Mouse (Mus musculus) brain, embryonic 18.5 days (tissue): ENCODE measurements around the gene Slco4c1.

ENCODE experiments used
- DNase-seq: peaks from one replicate; pipeline ENCODE4 v3.0.0-alpha.2; 2012; ENCODE audit warnings: low read depth, low spot score

Slco4c1 gene

DNA sequence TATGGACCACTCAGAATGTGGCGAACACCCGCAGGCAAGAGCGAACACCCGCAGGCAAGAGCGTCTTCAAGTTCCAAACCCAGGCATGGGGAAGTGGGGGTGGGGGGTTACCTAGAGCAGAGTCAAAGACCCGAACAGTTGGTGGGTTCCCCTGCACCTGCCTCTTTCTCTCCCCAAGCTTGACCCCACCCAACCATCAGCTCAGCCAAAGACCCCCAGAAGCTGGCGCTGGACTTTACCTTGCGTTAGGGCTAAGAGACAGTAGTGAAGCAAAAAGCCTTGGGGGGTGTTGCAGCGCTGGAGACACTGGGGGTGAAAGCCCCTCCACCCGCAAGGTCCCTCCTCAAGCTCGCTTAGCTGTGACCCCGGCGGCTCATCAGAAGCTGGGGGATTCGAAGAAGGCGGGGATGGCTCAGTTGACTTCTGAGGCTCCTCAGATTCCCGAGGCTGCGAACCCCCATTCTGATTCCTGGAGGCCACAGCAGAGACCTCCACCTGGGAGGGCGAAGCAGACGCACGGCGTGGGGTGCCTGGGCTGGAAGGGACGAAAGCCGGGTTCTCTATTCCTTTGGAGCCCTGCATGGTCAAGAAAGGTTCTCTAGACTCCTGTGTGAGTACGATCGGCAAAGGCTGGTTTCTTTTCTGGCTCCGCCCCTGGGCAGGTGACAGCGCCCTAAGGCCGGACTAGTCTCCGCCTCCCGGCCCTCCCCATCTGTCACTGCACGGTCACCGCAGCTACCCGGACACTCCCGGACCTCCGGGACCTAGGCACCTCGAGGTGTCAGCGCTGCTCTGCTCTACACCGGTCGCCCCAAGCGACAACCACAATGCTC lies at the start of gene Slco4c1:
Gene Slco4c1, minus strand, starts transcription at position 644 of the 833 bp plus-strand sequence.
- DNase-seq: no peak

DNA sequence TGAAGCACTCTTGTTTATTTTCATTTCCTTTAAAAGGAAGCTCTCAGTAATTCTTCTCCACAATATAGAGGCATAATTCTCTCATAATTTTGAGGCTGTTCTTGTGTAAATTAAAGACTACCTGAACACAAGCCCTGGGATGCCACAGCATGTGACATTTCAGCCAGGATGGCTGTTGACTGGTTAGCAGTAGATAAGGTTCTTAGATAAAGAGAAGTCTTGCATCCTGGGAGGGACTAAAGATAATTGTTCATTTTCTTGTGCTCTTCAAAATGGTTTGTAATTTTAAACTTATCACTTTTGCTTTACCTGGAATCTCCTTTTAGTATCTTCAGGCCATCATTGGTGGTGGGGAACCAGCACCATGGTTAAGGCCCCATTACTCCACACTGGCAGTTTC lies 45.4 kb upstream of the Slco4c1 start:
- no peak for DNase-seq

DNA sequence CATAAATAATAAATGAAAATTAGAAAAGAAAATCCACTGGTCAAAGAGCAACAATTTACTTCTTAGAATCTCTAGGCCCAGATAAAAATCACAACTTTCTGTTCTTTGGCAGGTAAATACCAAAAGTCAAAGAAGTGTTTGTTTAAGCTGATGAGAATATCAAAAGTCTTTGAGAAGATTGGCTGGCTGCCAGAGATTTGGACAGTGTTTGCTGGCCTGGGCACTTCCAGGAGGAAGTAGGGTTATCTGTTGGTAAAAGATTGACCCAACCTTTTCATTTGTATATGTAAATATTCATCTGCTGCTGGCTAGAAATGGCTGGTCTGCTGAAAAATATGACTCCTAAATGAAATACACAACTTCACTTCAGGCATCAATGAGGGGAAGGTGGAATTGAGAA lies 11.8 kb upstream of the Slco4c1 start:
- DNase-seq: no peak

DNA sequence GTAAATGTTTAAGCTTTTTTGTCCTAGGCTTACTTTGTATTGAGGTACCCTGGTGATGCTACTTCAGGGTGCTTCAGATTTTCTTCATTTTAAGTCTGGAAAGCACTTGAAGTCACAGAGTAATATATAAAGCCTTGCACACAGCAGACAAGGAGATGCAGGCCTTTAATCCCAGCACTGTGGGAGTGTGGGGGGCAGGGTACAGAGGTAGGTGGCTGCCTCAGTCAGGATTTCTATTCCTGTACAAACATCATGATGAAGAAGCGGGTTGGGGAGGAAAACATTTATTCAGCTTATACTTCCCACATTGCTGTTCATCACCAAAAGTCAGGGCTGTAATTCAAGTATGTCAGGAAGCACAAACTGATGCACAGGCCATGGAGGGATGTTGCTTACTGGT lies 6.6 kb upstream of the Slco4c1 start:
- DNase-seq: no peak

DNA sequence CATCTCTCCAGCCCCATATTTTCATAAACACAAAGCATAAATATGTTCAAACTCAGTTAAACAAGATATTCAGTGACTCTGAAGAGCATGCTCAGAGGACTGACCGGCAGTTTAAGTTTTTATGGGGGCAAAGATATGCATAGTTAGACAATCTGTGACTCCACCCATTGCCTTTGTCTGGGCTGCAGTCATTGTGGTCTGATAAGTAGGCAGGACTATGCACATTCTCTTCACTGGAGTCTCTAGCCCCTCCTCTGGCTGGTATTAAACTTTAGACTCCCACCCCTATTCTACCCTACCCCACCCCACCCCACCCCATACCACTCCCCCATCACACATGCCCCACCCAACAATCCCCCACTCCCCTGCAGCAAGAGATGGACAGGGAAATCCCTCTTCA lies 4.1 kb upstream of the Slco4c1 start:
- DNase-seq: no peak

DNA sequence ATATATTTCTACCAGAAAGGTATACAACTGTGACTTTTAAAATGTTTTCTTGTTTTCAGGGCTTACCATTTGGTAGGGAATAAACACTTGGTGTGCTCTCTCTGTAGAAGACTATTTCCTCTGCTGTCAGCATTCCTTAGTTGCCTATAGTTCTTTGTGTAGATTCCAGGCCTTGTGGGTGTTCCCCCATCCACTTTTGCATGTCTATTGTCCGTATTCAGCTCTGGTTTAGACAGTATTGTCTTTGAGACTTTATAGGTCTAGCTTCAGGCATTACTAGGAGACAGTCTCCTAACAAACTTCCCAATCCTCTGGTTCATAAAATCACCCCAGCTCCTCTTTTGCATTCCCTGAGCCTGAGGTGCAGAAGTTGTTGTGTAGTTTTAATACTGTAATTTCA lies 2.7 kb upstream of the Slco4c1 start:
- DNase-seq: no peak

DNA sequence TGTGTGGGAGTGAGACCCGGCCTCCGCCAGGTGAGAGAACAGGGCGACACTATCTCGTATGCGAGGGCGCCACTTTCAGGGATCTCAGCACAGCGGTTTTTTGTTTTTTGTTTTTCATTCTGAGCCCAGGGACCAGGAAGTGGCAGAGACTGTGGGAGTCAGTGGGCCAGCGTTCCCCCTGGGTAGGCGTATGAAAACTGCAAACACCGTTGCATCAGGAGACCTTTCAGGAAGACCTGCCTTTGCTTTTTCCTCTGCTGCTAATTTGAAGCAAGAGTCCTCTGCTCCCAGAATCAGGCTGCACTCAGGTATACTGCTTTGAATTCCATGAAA lies 356 bp upstream of the Slco4c1 start:
- DNase-seq: no peak

DNA sequence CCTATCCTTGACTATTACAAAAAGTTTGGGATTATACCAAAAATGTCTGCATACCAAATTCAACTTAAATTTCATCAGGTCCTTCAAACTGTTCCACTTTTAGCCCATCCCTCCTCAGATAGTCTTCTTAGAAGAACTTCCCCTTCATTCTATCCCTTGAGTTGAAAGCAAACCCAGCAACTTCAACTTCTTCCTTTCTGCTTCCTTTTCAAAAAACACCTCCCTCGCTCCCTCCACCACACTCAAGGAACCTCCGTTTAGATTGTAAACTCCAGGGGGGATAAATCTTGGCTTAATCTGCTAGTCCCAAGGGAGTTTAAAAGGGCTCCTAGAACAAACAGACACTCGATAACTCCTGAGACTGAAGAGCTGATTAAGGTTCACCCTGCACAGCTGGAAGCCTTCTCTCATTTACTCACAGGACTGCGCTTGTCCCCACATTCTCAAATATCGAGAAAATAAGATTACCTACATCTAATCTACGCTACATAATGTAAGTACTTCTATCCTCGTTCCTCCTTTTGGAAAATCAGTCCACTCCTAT lies 1.1 kb downstream of the Slco4c1 start:
- DNase-seq: no peak

DNA sequence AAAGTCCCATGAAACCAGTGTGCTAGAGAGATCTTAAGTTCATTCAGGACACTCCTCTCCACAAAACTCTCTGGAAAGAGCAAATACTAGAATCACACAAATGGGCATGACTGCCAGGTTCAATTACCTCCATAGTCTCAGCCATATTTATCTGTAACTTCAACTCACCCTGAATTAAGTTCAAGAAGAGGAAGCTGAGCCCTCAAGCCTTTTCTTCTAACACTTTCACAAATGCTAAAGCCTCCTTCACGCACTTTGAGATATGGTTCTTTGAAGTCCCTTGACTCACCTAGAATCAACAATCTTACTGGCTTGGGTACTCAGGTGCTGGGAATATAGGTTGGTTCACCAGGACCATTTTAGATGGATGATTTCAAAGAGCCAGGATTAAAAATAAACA lies 3.2 kb downstream of the Slco4c1 start:
- DNase-seq: no peak

DNA sequence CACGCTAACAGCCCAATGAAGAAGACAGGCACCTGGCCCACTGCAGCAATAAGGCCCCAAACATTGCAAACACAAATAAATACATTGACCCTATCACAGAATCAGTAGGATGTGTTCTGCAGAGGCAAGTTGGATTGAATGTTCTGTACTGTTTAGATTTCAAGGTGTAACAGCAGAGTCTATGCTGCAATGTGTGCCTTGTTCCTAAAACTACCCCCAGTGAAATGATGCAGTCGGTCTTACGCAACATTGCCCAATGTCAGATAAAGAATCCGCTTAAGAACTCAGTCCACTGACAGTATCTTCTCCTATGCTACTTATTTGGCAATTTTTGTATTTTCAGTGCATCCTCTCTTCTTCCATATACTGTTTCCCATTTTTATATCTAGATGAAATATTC lies 6.0 kb downstream of the Slco4c1 start:
- DNase-seq: no peak

DNA sequence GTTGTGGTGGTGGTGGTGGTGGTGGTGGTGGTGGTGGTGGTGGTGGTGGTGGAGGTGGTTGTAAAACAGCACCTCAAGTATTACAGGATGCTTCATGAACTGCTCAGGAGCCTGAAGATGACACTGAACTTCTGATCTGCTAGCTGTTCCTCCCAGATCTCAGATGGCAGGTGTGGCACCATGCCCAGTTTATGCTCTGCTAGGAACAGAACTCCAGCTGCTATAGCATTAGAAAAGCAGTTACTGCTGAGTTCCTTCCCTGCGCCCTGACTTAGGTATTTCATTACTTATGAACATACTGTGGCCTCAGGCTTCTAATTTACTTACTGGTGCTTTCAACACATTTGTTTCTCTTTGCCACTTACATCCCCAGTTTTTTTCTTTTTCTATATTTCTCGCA lies 7.9 kb downstream of the Slco4c1 start:
- DNase-seq: no peak

DNA sequence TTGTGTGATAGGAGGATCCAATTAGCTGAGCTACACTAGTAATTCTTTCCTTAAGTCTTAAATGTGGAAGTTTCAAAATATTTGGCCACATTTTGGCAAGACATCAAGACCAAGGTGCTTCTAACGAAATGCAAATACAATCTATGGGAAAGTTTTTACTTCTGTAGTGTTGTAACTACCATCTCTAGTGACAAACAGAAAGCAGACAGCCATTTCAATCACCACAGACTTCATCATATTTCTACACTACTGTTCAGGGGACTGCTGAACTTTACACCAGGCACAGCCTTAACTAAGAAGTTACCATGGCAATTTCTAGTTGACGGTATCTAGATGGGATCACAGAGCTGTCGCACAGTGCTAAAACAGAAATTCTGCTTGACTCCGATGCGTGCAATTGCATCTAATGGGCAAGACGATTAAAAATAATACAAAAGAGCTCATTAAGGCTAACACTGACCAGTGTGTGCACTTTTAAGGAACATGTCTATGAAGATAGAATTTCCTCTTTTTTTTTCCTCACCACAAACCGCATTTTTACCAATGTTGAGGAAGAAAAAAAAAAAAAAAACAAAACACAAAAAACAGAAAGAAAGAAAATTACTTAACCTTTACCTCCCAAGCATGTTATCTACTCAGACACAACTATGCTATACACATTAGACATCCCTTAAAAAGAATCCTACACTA lies 11.8 kb downstream of the Slco4c1 start:
- no peak for DNase-seq

DNA sequence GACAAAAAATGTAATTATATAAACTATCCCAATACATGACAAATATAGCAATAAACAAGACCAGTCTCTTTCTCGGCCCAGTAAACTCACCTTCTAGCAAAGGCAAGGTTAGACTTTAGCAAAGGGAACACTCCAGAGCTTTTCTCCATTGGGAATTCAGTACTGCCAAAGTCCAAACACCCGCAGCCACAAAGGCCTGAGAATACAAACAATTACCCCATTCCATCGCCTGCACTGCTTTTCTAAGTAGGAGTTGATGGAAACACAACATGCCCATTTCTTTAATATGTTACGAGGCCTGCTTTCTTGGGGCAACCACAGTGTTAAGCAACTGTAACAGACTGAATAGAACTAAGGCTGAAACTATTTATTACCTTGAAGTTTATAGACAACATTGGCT lies 18.4 kb downstream of the Slco4c1 start:
- DNase-seq: no peak

DNA sequence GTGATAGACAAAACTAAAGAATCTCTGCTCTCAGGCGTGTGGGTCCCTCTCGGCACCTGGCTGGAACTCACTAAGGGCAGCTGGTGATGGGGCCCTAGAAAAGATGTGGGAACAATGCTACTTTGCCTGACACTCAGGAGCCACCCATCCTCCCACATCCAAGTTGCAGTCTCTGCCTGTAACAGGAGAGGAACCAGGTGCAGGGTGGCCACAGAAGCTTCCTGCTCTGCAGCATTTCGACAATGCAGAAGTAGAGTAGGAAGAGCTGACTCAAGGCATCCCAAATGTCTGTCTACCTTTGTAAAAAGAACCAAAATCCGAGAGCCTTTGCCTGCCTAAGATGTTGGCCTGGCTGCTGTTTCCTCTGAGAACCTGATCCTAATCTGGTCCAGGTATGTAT lies 22.9 kb downstream of the Slco4c1 start:
- DNase-seq: no peak

DNA sequence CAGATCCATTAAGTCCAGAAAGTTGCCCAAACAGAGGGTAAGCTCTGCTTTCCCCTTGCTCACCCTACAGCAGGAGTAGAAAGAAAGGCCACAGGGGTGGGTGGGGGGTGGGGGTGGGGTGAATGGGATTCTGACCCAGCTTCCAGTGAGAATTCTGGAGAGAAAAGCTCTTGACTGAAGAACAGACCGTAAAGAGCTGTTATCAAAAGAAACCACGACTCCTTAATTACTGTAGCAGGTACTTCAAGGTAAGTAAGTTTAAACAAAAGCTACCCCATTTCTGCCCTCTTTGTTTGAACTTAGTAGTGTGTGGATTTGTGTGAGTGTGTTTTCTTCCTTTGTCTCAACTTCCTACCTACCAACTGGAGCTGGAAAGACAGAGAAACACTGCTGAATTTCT lies 23.4 kb downstream of the Slco4c1 start:
- DNase-seq: no peak

DNA sequence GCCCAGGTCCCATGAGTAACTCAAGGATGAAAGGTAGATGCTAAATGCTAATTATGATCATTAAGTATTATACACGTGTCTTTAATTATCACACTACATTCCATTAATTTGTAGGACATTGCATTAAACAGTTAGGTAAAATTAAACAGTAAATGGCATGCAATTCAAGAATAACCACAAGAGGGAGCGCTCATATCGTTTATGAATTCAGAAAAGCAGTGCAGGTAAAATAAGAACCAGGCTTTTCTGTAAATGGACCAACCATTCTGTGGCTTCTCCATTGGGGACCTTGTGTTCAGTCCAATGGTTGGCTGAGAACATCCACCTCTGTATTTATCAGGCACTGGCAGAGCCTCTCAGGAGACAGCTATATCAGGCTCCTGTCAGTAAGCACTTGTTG lies 25.2 kb downstream of the Slco4c1 start:
- DNase-seq: no peak

DNA sequence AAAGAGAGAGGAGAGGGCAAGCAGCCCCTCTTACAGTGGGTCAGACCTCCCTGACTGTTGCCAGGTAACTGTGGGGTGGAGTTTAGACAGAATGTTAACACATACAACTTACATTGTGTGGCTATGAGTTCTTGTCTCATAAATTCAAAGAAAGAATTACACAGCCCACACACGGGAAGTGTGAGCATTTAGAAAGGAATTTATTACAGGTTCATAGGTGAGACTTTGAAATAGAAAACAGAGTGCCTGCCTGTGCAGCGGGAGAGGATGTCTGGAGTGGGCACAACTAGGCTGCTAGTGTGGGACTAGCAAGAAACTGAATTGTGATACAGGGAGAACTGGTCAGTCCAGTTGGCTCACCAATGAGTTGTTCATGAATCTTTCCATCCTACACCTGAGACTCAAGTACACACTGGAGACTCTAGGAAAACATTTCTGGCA lies 66.7 kb downstream of the Slco4c1 start:
- DNase-seq: no peak

DNA sequence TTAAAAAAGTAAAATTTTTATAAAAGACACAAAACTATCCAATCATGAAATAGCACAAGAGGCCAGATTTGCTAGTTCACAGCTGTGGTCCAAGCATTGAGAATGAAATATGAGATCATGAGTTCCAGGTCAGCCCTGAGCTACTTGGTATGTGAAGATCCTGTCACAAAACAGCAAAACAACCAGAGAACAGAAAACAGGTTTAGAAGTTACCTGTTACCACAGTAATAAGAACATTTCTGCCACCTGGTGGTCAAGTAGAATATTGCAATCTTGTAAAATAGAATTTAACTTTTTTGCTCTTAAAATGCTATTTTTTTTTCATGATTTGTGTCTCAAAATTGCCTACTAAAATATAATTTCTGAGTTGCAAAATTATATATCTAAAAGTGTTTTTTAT lies 70.4 kb downstream of the Slco4c1 start:
- peak; percentile 18 for DNase-seq

DNA sequence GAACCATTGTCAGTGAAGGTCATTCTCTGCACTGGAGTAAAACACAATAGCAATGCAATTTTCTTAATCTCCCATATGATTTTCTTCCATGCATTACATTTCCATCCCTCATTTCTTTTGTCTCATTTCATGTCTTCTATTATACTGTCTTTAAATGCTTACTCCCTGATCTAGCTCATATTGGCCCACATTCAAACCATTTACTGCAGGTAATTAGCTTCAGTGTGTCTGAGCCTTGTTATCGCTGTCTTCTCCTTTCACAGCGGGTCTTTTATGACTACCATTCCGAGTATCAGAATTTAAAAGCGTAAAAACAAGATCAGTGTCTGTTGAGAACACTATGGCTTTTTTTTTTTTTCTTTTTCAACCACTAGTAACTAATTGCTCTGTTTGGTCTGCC lies 77.3 kb downstream of the Slco4c1 start:
- DNase-seq: peak; percentile 3

DNA sequence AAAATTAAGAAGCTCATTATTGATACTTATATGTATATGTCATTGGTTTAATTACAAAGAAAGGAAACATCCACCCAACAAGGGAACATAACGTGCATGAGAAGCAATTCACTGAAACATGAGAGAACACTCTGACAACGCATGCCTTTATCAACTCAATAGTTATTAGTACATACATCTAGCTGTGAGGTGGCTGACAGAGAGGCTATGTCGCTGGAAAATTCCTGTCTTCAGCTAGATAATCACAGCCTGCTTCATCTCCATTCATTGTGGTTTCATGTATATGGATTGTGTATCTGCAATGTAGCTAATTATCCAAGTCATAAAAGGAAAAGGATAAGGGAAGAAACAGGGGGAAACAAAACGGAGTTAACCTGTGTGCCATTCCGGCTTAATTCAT lies 77.7 kb downstream of the Slco4c1 start:
- no peak for DNase-seq

DNA sequence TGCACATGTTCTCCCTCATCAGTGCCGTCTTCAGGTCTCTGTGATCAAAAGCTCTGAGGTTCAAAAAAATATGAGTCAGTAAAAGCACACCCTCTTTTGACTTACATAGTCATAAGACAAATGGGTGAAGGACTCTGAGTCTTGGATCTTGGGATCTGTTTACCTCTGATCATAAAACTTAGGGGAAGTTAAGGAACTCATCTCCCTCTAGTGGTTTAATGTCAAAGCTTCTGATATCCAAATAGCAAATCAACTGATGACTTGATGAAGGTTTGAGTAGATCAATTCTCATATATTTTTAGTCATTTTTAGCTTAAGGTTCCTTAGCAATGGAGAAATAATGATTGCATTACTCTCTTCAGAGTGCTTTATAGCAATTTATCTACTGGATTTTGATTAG lies 82.7 kb downstream of the Slco4c1 start:
- no peak for DNase-seq

DNA sequence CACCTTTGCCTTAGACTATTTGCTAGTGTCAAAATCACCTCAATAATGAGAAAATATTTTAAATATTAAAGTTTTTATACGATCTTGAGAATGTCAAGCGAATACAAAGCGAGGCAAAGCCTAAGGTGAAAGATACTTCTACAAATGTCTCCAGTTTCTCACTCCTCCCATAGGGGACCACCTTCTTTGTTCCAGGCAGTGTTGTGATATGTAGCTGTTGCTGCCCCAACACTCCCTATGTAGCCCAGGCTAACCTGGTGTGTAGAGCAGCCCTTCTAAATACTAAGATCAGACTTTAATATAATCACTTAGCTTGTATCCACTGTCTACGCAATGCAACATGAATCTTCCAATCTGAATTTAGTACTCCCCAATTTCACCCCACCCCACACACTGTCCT lies 97.8 kb downstream of the Slco4c1 start:
- no peak for DNase-seq

DNA sequence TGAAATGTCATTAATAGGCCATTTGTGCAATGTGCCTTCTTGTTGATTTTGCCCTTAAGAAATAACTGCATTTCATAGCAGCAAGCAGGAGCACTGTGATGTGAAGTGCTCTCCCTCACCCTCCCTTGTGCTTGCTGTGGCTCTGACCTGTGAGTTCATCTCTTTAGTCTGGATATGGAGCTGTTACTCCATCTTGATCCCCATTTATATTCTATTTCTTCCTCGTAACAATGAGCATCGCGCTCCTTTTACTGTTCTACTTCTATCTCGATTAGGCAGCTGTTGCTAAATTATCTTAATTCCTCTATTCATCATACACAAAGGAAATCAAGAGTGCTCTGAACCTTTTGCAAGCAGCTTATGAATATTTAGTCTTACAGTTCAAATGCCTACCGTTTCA lies 98.3 kb downstream of the Slco4c1 start:
- no peak for DNase-seq
